Mouse (Mus musculus) liver, postnatal 0 days (tissue): ENCODE measurements around the gene L3mbtl4. TPM values are rescaled to one million over a fixed set of nuclear protein-coding genes. Genes with fewer than 3 reads are reported as not detected.
A peak's percentile ranks its signal among the peaks of the same experiment; 100 is the strongest.

ENCODE experiments used
- ATAC-seq: fragments of 200-750 bp; cut with Nextera tagmentation; 2 replicates; pipeline ENCODE4 v1.8.0; 2017; ENCODE audit warnings: mild to moderate bottlenecking, moderate library complexity
- DNase-seq: peaks from one replicate; pipeline ENCODE4 v3.0.0-alpha.2; 2016
- H3K27ac ChIP-seq: fragments of 300-500 bp; sonication (generic); 2 replicates; pipeline ENCODE4 v1.5.1; 2014; ENCODE audit warnings: antibody characterized with exemption, moderate library complexity, mild to moderate bottlenecking, low read depth
- H3K27me3 ChIP-seq: fragments of 300-500 bp; sonication (generic); 2 replicates; pipeline ENCODE4 v1.6.1; 2014; ENCODE audit warnings: low read length, control low read depth, mixed read lengths; ENCODE audit not compliant: insufficient read depth
- H3K36me3 ChIP-seq: fragments of 300-500 bp; sonication (generic); replicated peaks from 2 replicates; pipeline ENCODE4 v1.6.1; 2014; ENCODE audit warnings: mild to moderate bottlenecking, control low read depth, low read length, moderate library complexity, mixed read lengths; ENCODE audit not compliant: insufficient read depth
- H3K4me1 ChIP-seq: fragments of 300-500 bp; sonication (generic); 2 replicates; pipeline ENCODE4 v1.6.1; 2014; ENCODE audit warnings: antibody characterized with exemption, mild to moderate bottlenecking, control low read depth; ENCODE audit not compliant: insufficient read depth
- H3K4me2 ChIP-seq: fragments of 300-500 bp; sonication (generic); 2 replicates; pipeline ENCODE4 v1.6.1; 2014; ENCODE audit warnings: low read depth, mild to moderate bottlenecking, low read length, moderate library complexity, mixed read lengths
- H3K4me3 ChIP-seq: fragments of 300-500 bp; sonication (generic); 2 replicates; pipeline ENCODE4 v1.5.1; 2014; ENCODE audit warnings: low read depth, low read length
- H3K9ac ChIP-seq: fragments of 300-500 bp; sonication (generic); replicated peaks from 2 replicates; pipeline ENCODE4 v1.6.1; 2014; ENCODE audit warnings: mild to moderate bottlenecking, moderate library complexity
- H3K9me3 ChIP-seq: fragments of 300-500 bp; sonication (generic); 2 replicates; pipeline ENCODE4 v1.6.1; 2016; ENCODE audit warnings: mild to moderate bottlenecking, control low read depth, low read length, mixed read lengths
- CTCF ChIP-seq: sonication (generic); IDR thresholded peaks from 2 replicates; pipeline ENCODE4 v1.5.1; 2016; ENCODE audit warnings: antibody characterized with exemption, low read depth
- EP300 ChIP-seq: IDR thresholded peaks from 2 replicates; pipeline ENCODE4 v1.6.1; 2016; ENCODE audit warnings: antibody characterized with exemption, low read depth, mild to moderate bottlenecking
- WGBS: fragments of 180-500 bp; shearing (Covaris S2); extraction: QIAGEN DNeasy Blood & Tissue Kit; methylation state at CpG from one replicate; pipeline ENCODE4 v1.1.7; 2014; ENCODE audit not compliant: insufficient replicate concordance; 5-methylcytosine and 5-hydroxymethylcytosine counted together
- polyA plus RNA-seq: library from polyadenylated mRNA; unstranded; fragments of >200 nt; fragmentation: Nextera tagmentation; extraction: Ambion mirVana; gene quantifications from 2 replicates; pipeline ENCODE4 v1.2.1, GENCODE M21; 2015

Gene L3mbtl4
- polyA plus RNA-seq, 1 experiment from 2014 or later, result not detected

- 68% methylated on average over 9 of the region's 9 CpGs for WGBS
- DNase-seq (no peak), ATAC-seq (no peak)
- H3K27ac ChIP-seq, result no peak overlapping the region
- H3K9ac ChIP-seq, result no peak overlapping the region
- no peaks in the 10 kb centered on the region for H3K36me3 ChIP-seq
- H3K4me2 ChIP-seq, result no peak overlapping the region
- no peak for TF ChIP-seq CTCF
- no peak for TF ChIP-seq EP300
- no peaks in the 10 kb centered on the region for H3K27me3 ChIP-seq
- no peak overlapping the region for H3K4me3 ChIP-seq
- no peaks in the 10 kb centered on the region for H3K9me3 ChIP-seq
- 0 out of 2 replicates have a peak, but pooled peaks cover 2% of the 10 kb centered on the region for H3K4me1 ChIP-seq
Observed at GRCm38 (mm10) chr17:68291713-68292364, 18.2 kb downstream of the L3mbtl4 start.

- Histone ChIP-seq H3K9me3 (no peaks in the 10 kb centered on the region), H3K36me3 (no peaks in the 10 kb centered on the region), H3K9ac (no peak overlapping the region), H3K27me3 (no peaks in the 10 kb centered on the region), H3K4me1 (no peaks in the 10 kb centered on the region), H3K4me2 (no peak overlapping the region), H3K27ac (no peak overlapping the region), H3K4me3 (no peak overlapping the region)
- no peak for ATAC-seq
- TF ChIP-seq EP300 (no peak), CTCF (no peak)
- no peak for DNase-seq
- WGBS, result 76% methylated on average over 6 of the region's 6 CpGs
Observed at GRCm38 (mm10) chr17:68308381-68308780, 34.8 kb downstream of the L3mbtl4 start.

GRCm38 (mm10) chr17:68312286-68312927 is 38.8 kb downstream of the L3mbtl4 start:
- no peak overlapping the region for H3K4me2 ChIP-seq
- no peaks in the 10 kb centered on the region for H3K36me3 ChIP-seq
- no peaks in the 10 kb centered on the region for H3K4me1 ChIP-seq
- TF ChIP-seq EP300 (no peak), CTCF (no peak)
- ATAC-seq (peak; percentile 80), DNase-seq (no peak)
- no peaks in the 10 kb centered on the region for H3K9me3 ChIP-seq
- WGBS, result 64% methylated on average over 5 of the region's 5 CpGs
- no peak overlapping the region for H3K9ac ChIP-seq
- no peak overlapping the region for H3K27ac ChIP-seq
- no peaks in the 10 kb centered on the region for H3K27me3 ChIP-seq
- no peak overlapping the region for H3K4me3 ChIP-seq

- Histone ChIP-seq H3K4me3 (no peak overlapping the region), H3K9me3 (no peaks in the 10 kb centered on the region), H3K9ac (no peak overlapping the region), H3K36me3 (no peaks in the 10 kb centered on the region), H3K4me2 (no peak overlapping the region), H3K27ac (no peak overlapping the region), H3K27me3 (no peaks in the 10 kb centered on the region), H3K4me1 (no peaks in the 10 kb centered on the region)
- no peak for ATAC-seq
- TF ChIP-seq CTCF, result no peak
- TF ChIP-seq EP300, result no peak
- no peak for DNase-seq
- 79% methylated on average over 8 of the region's 8 CpGs for WGBS
Observed at GRCm38 (mm10) chr17:68320940-68321339, 47.3 kb downstream of the L3mbtl4 start.

GRCm38 (mm10) chr17:68322607-68323006 is 49.0 kb downstream of the L3mbtl4 start:
- Histone ChIP-seq H3K9me3 (no peaks in the 10 kb centered on the region), H3K4me1 (no peaks in the 10 kb centered on the region), H3K27me3 (no peaks in the 10 kb centered on the region), H3K4me3 (no peak overlapping the region), H3K9ac (no peak overlapping the region), H3K4me2 (no peak overlapping the region), H3K27ac (no peak overlapping the region), H3K36me3 (no peaks in the 10 kb centered on the region)
- DNase-seq (no peak), ATAC-seq (no peak)
- TF ChIP-seq EP300 (no peak), CTCF (no peak)
- WGBS, result 50% methylated on average over 3 of the region's 3 CpGs

GRCm38 (mm10) chr17:68332225-68332624 is 58.6 kb downstream of the L3mbtl4 start:
- Histone ChIP-seq H3K4me3 (no peak overlapping the region), H3K27ac (no peak overlapping the region), H3K4me1 (no peaks in the 10 kb centered on the region), H3K4me2 (no peak overlapping the region), H3K27me3 (no peaks in the 10 kb centered on the region), H3K36me3 (no peaks in the 10 kb centered on the region), H3K9me3 (no peaks in the 10 kb centered on the region), H3K9ac (no peak overlapping the region)
- 69% methylated on average over 5 of the region's 5 CpGs for WGBS
- TF ChIP-seq CTCF (peak; percentile 50), EP300 (no peak)
- ATAC-seq (no peak), DNase-seq (no peak)
